Mouse (Mus musculus): ENCODE results near the gene Pkn1. TPM values are rescaled to one million over a fixed set of nuclear protein-coding genes. Genes with fewer than 3 reads are reported as not detected.

The Pkn1 gene
- total and polyA plus RNA-seq, 2 experiments from 2014 or later, result 18.2 to 65.6 TPM

DNA sequence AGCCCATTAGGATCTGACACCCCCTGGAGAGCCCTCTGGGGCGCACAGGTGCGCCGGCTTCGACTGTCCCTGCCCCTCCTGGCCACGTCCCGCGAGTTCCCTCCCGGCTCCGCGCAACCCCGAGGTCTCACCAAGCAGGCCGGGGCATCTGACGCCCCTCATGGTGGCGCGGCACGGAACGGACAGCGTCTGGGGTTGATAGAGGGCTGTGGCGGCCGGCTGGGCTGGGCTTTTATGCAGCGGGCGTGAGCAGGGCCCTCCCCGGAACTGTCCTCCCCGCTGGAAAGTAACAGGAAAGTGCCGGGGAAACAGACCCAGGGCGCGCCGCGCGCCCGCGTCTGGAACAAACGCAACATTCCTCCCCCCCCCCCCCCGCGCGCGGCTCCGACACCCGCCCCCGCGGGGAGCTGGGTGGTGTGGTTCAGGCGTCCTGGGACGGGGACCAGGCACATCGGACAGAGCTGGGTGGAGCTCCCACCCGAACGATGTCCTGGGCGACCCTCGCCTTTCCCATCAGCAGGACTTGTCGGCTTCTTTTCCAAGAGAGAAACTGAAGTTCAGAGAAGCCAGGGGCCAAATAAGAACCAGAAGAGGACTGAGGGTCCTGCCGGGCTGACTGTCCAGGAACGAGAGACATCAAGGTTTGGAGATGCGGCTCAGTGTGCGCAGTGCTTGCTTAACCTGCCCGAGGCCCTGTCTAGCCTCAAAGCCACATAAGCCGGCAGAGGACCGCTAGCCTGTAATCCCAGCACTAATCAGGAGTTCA lies 42.2 kb upstream of the Pkn1 start, which contains the start of gene Adgre5:
TSS of gene Adgre5 (minus strand) at position 351 of the 766 bp plus-strand sequence.
- Histone ChIP-seq H3K4me2 (ENCODE audit: low read depth, low read length) (peak within 1 kb of the TSS; percentile 86), H3K9ac (replicated peaks; ENCODE audit: low read length) (peak within 1 kb of the TSS; percentile 48), H3K36me3 (ENCODE audit: insufficient read depth, low read length) (no peaks in the 10 kb centered on the region), H3K4me3 (ENCODE audit: low read length) (peak within 1 kb of the TSS; percentile 45), H3K27me3 (ENCODE audit: insufficient read depth, low read length) (0 out of 2 replicates have a peak, but pooled peaks cover 2% of the 10 kb centered on the region), H3K4me1 (ENCODE audit: insufficient read depth, low read length) (0 out of 2 replicates have a peak, but pooled peaks cover 4% of the 10 kb centered on the region), H3K9me3 (ENCODE audit: low read length) (no peaks in the 10 kb centered on the region), H3K27ac (0 out of 2 replicates have a peak within 1 kb of the TSS, but pooled peaks have one; percentile 22)
- no peak for TF ChIP-seq CTCF (IDR thresholded peaks at IDR 0.05; ENCODE audit: low read depth)
- DNase-seq (ENCODE audit: low spot score) (peak; percentile 27), ATAC-seq (peak; percentile 39)
- 2% methylated on average over 50 of the region's 56 CpGs for WGBS

DNA sequence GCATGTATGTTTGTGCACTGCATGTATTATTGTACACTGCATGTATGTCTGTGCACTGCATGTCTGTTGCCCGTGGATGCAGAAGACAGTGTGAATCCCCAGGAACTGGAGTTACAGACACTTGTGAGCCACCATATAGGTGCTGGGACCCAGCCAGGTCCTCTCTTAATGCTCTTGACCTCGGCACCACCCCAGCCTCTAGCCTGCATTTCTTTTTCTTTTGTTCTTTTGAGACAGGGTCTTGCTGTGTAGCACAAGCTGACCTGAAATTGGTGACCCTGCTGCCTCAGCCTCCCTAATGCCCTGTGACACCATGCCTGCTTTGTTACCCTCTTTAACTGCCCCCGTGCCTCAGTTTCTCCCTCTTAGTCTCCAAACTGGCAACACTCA lies 41.6 kb upstream of the Pkn1 start:
- 19% methylated on average over 3 of the region's 3 CpGs for WGBS

DNA sequence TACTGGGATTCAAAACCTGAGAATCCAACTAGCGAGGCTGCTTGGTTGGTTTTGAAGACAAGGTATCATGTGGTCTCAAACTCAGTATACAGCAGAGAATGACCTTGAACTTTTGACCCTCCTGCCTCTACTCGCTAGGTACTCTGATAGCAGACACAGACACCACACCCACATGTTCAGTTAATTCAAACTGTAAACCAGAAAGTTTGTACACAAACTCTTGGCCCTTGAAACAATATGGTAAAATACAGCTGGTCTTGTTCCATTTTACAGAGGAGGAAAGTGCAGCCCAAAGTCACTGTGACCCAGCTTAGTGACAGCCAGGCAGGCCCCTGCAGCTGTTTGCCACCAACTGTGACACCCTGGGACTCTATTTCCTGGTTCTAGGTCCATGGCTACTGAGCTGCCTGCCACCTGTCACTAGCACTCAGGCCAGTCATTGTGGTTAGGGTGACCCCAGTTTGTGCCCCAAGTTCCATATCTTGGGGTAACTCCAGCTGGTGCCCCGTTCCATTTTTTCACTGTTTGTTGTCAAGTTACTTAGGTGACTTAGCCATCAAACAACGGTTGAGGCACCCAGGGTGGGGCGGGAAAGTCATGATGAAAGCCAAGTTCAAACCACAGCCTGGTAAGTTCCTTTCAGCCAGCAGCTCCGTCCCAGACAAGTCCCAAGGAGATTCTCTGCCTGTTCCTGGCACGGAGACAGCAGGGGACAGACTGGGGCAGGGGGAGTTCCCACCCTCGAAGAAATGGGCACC lies 40.9 kb upstream of the Pkn1 start:
- 0 out of 2 replicates have a peak, but pooled peaks cover 2% of the 10 kb centered on the region for H3K27me3 ChIP-seq (ENCODE audit: insufficient read depth, low read length)
- WGBS, result 39% methylated on average over 8 of the region's 8 CpGs
- no peaks in the 10 kb centered on the region for H3K36me3 ChIP-seq (ENCODE audit: insufficient read depth, low read length)
- DNase-seq (ENCODE audit: low spot score) (no peak), ATAC-seq (no peak)
- no peaks in the 10 kb centered on the region for H3K9me3 ChIP-seq (ENCODE audit: low read length)
- no peak for TF ChIP-seq CTCF (IDR thresholded peaks at IDR 0.05; ENCODE audit: low read depth)
- H3K4me3 ChIP-seq (ENCODE audit: low read length), result peak overlapping the region; percentile 45; the same call in 1 of the 2 replicates
- H3K9ac ChIP-seq (replicated peaks; ENCODE audit: low read length), result no peak overlapping the region
- H3K4me2 ChIP-seq (ENCODE audit: low read depth, low read length), result peak overlapping the region; percentile 86; the same call in 1 of the 2 replicates
- no peak overlapping the region for H3K27ac ChIP-seq
- 0 out of 2 replicates have a peak, but pooled peaks cover 4% of the 10 kb centered on the region for H3K4me1 ChIP-seq (ENCODE audit: insufficient read depth, low read length)

More for the DNA sequence above, 41.6 kb upstream of the Pkn1 start:
- Histone ChIP-seq H3K4me3 (ENCODE audit: low read length) (peak overlapping the region; percentile 45), H3K36me3 (ENCODE audit: insufficient read depth, low read length) (no peaks in the 10 kb centered on the region), H3K4me2 (ENCODE audit: low read depth, low read length) (peak overlapping the region; percentile 86), H3K27me3 (ENCODE audit: insufficient read depth, low read length) (0 out of 2 replicates have a peak, but pooled peaks cover 2% of the 10 kb centered on the region), H3K27ac (0 out of 2 replicates have a peak overlapping the region, but pooled peaks have one; percentile 22), H3K9me3 (ENCODE audit: low read length) (no peaks in the 10 kb centered on the region), H3K9ac (replicated peaks; ENCODE audit: low read length) (peak overlapping the region; percentile 48), H3K4me1 (ENCODE audit: insufficient read depth, low read length) (0 out of 2 replicates have a peak, but pooled peaks cover 4% of the 10 kb centered on the region)
- DNase-seq (ENCODE audit: low spot score) (no peak), ATAC-seq (0 out of 2 replicates have a peak, but pooled peaks have one; percentile 14)
- no peak for TF ChIP-seq CTCF (IDR thresholded peaks at IDR 0.05; ENCODE audit: low read depth)

DNA sequence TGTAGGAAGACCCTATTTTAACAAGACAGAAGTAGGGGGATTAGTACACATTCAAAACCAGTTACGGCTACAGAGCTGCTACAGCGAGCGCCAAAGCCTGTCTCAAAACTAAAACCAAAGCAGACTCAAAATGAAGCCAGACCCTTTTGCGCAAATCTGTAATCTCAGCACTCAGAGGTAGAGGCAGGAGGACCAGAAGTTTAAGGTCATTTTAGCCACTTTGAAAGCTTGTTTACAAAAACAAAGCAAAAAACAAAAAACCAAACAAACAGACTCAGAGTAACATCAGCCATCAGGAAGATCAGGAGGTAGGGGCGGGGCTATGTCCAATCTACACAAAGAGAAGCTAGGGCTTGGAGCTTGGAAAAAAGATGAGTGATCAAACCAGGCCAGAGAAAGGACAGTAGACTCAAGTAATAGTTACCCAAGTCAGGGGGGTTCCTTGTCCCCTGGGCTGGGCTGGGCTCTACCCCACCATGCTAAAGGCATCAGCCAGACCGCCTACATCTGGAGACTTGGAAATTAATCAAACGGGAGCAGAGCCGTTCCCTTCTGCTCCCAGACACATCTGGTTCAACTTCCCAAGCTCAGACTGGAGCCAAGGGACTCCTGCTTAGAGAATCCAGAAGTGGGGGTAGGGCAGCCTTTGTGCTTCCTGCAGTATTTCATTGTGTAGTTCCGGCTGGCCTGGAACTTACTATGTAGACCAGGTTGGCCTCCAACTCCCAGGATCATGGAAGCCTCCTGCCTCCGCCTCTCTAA lies 40.2 kb upstream of the Pkn1 start:
- no peak overlapping the region; the same call in 1 of the 2 replicates for H3K4me2 ChIP-seq (ENCODE audit: low read depth, low read length)
- H3K9me3 ChIP-seq (ENCODE audit: low read length), result no peaks in the 10 kb centered on the region
- 0 out of 2 replicates have a peak, but pooled peaks cover 2% of the 10 kb centered on the region for H3K27me3 ChIP-seq (ENCODE audit: insufficient read depth, low read length)
- no peak for DNase-seq (ENCODE audit: low spot score)
- H3K36me3 ChIP-seq (ENCODE audit: insufficient read depth, low read length), result no peaks in the 10 kb centered on the region
- H3K4me3 ChIP-seq (ENCODE audit: low read length), result no peak overlapping the region
- no peak for TF ChIP-seq CTCF (IDR thresholded peaks at IDR 0.05; ENCODE audit: low read depth)
- WGBS, result 77% methylated on average over 10 of the region's 10 CpGs
- H3K4me1 ChIP-seq (ENCODE audit: insufficient read depth, low read length), result 0 out of 2 replicates have a peak, but pooled peaks cover 4% of the 10 kb centered on the region
- no peak for ATAC-seq
- H3K9ac ChIP-seq (replicated peaks; ENCODE audit: low read length), result no peak overlapping the region
- no peak overlapping the region for H3K27ac ChIP-seq

DNA sequence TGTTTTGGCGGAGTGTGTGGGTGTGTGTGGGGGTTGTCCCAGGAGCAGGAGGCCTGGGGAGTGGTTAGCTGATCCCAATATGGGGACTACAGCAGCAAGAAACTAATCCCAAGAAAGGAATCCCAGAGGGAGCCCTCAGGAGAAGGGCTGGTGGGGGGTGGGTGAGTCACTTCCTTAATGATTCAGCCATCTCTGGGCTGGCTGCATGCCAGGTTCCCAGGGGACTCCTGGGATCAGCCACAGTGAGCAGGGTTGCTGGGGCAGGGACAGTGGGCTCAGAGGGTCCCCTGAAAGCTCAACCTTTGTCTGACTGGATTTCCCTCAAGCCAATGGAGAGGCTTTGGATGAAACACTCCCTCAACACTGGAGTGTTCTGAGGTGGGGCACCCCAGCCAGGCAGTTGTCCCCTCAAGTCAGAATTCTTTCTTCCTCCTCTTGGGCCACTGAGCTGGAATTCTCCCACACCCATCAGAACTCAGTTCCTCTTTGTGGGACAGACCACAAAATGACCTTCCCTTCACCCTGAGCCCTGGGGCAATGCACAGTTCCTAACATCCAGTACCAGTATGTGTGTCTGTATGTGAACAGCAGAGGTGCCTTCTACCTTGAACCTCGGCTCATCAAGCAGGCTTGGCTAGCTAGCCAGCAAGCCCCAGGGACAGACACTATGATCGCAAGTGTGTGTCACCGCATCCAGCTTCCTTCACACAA lies 39.0 kb upstream of the Pkn1 start:
- 0 out of 2 replicates have a peak, but pooled peaks cover 2% of the 10 kb centered on the region for H3K27me3 ChIP-seq (ENCODE audit: insufficient read depth, low read length)
- no peak overlapping the region for H3K4me3 ChIP-seq (ENCODE audit: low read length)
- no peak overlapping the region for H3K9ac ChIP-seq (replicated peaks; ENCODE audit: low read length)
- ATAC-seq (no peak), DNase-seq (ENCODE audit: low spot score) (no peak)
- H3K4me1 ChIP-seq (ENCODE audit: insufficient read depth, low read length), result 0 out of 2 replicates have a peak, but pooled peaks cover 4% of the 10 kb centered on the region
- no peak for TF ChIP-seq CTCF (IDR thresholded peaks at IDR 0.05; ENCODE audit: low read depth)
- 71% methylated on average over 4 of the region's 4 CpGs for WGBS
- no peak overlapping the region for H3K27ac ChIP-seq
- 0 out of 2 replicates have a peak overlapping the region, but pooled peaks have one; percentile 10 for H3K4me2 ChIP-seq (ENCODE audit: low read depth, low read length)
- no peaks in the 10 kb centered on the region for H3K36me3 ChIP-seq (ENCODE audit: insufficient read depth, low read length)
- no peaks in the 10 kb centered on the region for H3K9me3 ChIP-seq (ENCODE audit: low read length)
